Mouse (Mus musculus) CH12.LX (cell line): ENCODE measurements at regions not wholly inside any gene's neighbourhood (a gene's known extent, or its start where the extent isn't known, plus 50 kb on each side); places are given as distances from the start of the nearest gene placed in this dataset.

ENCODE experiments used
- DNase-seq: peaks from one replicate; pipeline ENCODE4 v3.0.0-alpha.2; 2013; ENCODE audit errors: extremely low read depth
- H3K27ac ChIP-seq: 2 replicates; pipeline ENCODE4 v1.5.1; 2012; ENCODE audit warnings: low read depth, mild to moderate bottlenecking, control low read depth, moderate library complexity; ENCODE audit not compliant: insufficient read depth
- H3K27me3 ChIP-seq: replicated peaks from 2 replicates; pipeline ENCODE3; 2012; ENCODE audit warnings: inconsistent platforms
- H3K36me3 ChIP-seq, 2 experiments: replicated peaks in 1 of 2; 2 replicates each; pipeline versions ENCODE3 to v1.6.1; 2012; ENCODE audit warnings: inconsistent platforms in 1 of 2, low read length in 1 of 2, mild to moderate bottlenecking in 1 of 2, mixed read lengths in 1 of 2, moderate library complexity in 1 of 2; ENCODE audit not compliant: control insufficient read depth in 1 of 2, insufficient read depth in 1 of 2
- H3K4me1 ChIP-seq, 2 experiments: 2 replicates each; pipeline ENCODE4 v1.6.1; 2012; ENCODE audit warnings: inconsistent platforms in 1 of 2, moderate library complexity in 1 of 2; ENCODE audit not compliant: insufficient read depth in 2 of 2, control insufficient read depth in 1 of 2
- H3K4me2 ChIP-seq: 2 replicates; pipeline ENCODE4 v1.6.1; 2012; ENCODE audit warnings: low read depth, mild to moderate bottlenecking, control low read depth; ENCODE audit not compliant: poor library complexity, insufficient read depth, severe bottlenecking
- H3K4me3 ChIP-seq, 3 experiments: fragments of 150-350 bp in 1 of 3; sonication (generic) in 1 of 3; replicated peaks in 1 of 3; 2 replicates each; pipeline versions ENCODE3 to v1.5.1; 2011 to 2012; ENCODE audit warnings: low read depth in 2 of 3, low read length in 2 of 3, mild to moderate bottlenecking in 2 of 3, moderate library complexity in 2 of 3, control low read depth in 1 of 3, improper control_type of control experiment in 1 of 3, inconsistent platforms in 1 of 3, mixed read lengths in 1 of 3; ENCODE audit not compliant: poor library complexity in 1 of 3
- H3K79me2 ChIP-seq: replicated peaks from 2 replicates; pipeline ENCODE4 v1.6.1; 2012; ENCODE audit warnings: mild to moderate bottlenecking, moderate library complexity; ENCODE audit not compliant: control insufficient read depth, poor library complexity, insufficient read depth, severe bottlenecking; ENCODE audit errors: extremely low read depth
- H3K9ac ChIP-seq: 2 replicates; pipeline ENCODE4 v1.6.1; 2012; ENCODE audit warnings: low read depth, mild to moderate bottlenecking, control low read depth, moderate library complexity; ENCODE audit not compliant: insufficient read depth
- H3K9me3 ChIP-seq: replicated peaks from 2 replicates; pipeline ENCODE3; 2012; ENCODE audit warnings: low read length, inconsistent platforms, mixed read lengths
- BHLHE40 ChIP-seq: IDR thresholded peaks from 2 replicates; pipeline ENCODE4 v1.6.1; 2011; ENCODE audit warnings: mild to moderate bottlenecking, low read depth, low read length, improper control_type of control experiment
- CHD1 ChIP-seq: IDR thresholded peaks from 2 replicates; pipeline ENCODE4 v1.6.1; 2012; ENCODE audit warnings: low read depth, low read length, improper control_type of control experiment, inconsistent platforms
- CHD2 ChIP-seq: IDR thresholded peaks from 2 replicates; pipeline ENCODE4 v1.6.1; 2011; ENCODE audit warnings: low read length, improper control_type of control experiment
- CTCF ChIP-seq, 2 experiments: IDR thresholded peaks in 1 of 2; conservative IDR thresholded peaks in 1 of 2; 2 replicates each; pipeline ENCODE4 v1.5.1; 2011 to 2012; ENCODE audit warnings: low read depth in 2 of 2, low read length in 2 of 2, improper control_type of control experiment in 1 of 2, inconsistent platforms in 1 of 2, mild to moderate bottlenecking in 1 of 2, moderate library complexity in 1 of 2
- E2F4 ChIP-seq: IDR thresholded peaks from 2 replicates; pipeline ENCODE4 v1.6.1; 2011; ENCODE audit warnings: low read depth, low read length, improper control_type of control experiment; ENCODE audit not compliant: insufficient replicate concordance
- ELF1 ChIP-seq: IDR thresholded peaks from 2 replicates; pipeline ENCODE4 v1.6.1; 2014; ENCODE audit warnings: low read depth, mild to moderate bottlenecking, inconsistent platforms, low read length, improper control_type of control experiment
- EP300 ChIP-seq: IDR thresholded peaks from 2 replicates; pipeline ENCODE4 v1.6.1; 2011; ENCODE audit warnings: low read length, improper control_type of control experiment
- ETS1 ChIP-seq: conservative IDR thresholded peaks from 2 replicates; pipeline ENCODE4 v1.6.1; 2012; ENCODE audit warnings: low read depth, mild to moderate bottlenecking, inconsistent platforms, low read length, improper control_type of control experiment, moderate library complexity
- GABPA ChIP-seq: IDR thresholded peaks from 2 replicates; pipeline ENCODE4 v1.6.1; 2012; ENCODE audit warnings: low read depth, low read length, improper control_type of control experiment, inconsistent platforms; ENCODE audit not compliant: insufficient replicate concordance
- HCFC1 ChIP-seq: IDR thresholded peaks from 2 replicates; pipeline ENCODE4 v1.6.1; 2012; ENCODE audit warnings: low read depth, mild to moderate bottlenecking, inconsistent platforms, low read length, improper control_type of control experiment
- IRF4 ChIP-seq: IDR thresholded peaks from 2 replicates; pipeline ENCODE4 v1.6.1; 2014; ENCODE audit warnings: low read depth, mild to moderate bottlenecking, inconsistent platforms, low read length, improper control_type of control experiment
- JUN ChIP-seq: IDR thresholded peaks from 2 replicates; pipeline ENCODE4 v1.6.1; 2011; ENCODE audit warnings: low read depth, mild to moderate bottlenecking, low read length, improper control_type of control experiment, moderate library complexity; ENCODE audit not compliant: insufficient read depth
- JUND ChIP-seq: conservative IDR thresholded peaks from 2 replicates; pipeline ENCODE4 v1.6.1; 2011; ENCODE audit warnings: low read depth, low read length, improper control_type of control experiment
- KAT2A ChIP-seq: IDR thresholded peaks from 2 replicates; pipeline ENCODE4 v1.6.1; 2012; ENCODE audit warnings: low read length, improper control_type of control experiment, inconsistent platforms; ENCODE audit not compliant: insufficient replicate concordance
- MAFK ChIP-seq: IDR thresholded peaks from 2 replicates; pipeline ENCODE4 v1.6.1; 2011; ENCODE audit warnings: low read length, improper control_type of control experiment; ENCODE audit not compliant: insufficient replicate concordance
- MAX ChIP-seq: IDR thresholded peaks from 2 replicates; pipeline ENCODE4 v1.6.1; 2011; ENCODE audit warnings: low read length, improper control_type of control experiment
- MAZ ChIP-seq: IDR thresholded peaks from 2 replicates; pipeline ENCODE4 v1.6.1; 2012; ENCODE audit warnings: low read depth, mild to moderate bottlenecking, inconsistent platforms, low read length, improper control_type of control experiment, moderate library complexity
- MEF2A ChIP-seq: IDR thresholded peaks from 2 replicates; pipeline ENCODE4 v1.6.1; 2014; ENCODE audit warnings: low read depth, mild to moderate bottlenecking, inconsistent platforms, low read length, improper control_type of control experiment, borderline replicate concordance
- MXI1 ChIP-seq: IDR thresholded peaks from 2 replicates; pipeline ENCODE4 v1.6.1; 2011; ENCODE audit warnings: mild to moderate bottlenecking, low read depth, low read length, improper control_type of control experiment
- MYC ChIP-seq: IDR thresholded peaks from 2 replicates; pipeline ENCODE4 v1.6.1; 2011; ENCODE audit warnings: low read depth, mild to moderate bottlenecking, improper control_type of control experiment, low read length
- NELFE ChIP-seq: IDR thresholded peaks from 2 replicates; pipeline ENCODE4 v1.6.1; 2011; ENCODE audit warnings: low read depth, low read length, improper control_type of control experiment
- NRF1 ChIP-seq: IDR thresholded peaks from 2 replicates; pipeline ENCODE4 v1.6.1; 2014; ENCODE audit warnings: low read depth, mild to moderate bottlenecking, inconsistent platforms, low read length, improper control_type of control experiment, moderate library complexity
- PAX5 ChIP-seq: IDR thresholded peaks from 2 replicates; pipeline ENCODE4 v1.6.1; 2012; ENCODE audit warnings: low read length, inconsistent platforms, mixed read lengths
- POLR2A ChIP-seq: IDR thresholded peaks from 2 replicates; pipeline ENCODE4 v1.6.1; 2011; ENCODE audit warnings: low read depth, mild to moderate bottlenecking, improper control_type of control experiment, low read length
- POLR2AphosphoS2 ChIP-seq: IDR thresholded peaks from 2 replicates; pipeline ENCODE4 v1.6.1; 2011; ENCODE audit warnings: low read depth, low read length, improper control_type of control experiment
- RAD21 ChIP-seq: IDR thresholded peaks from 2 replicates; pipeline ENCODE4 v1.6.1; 2011; ENCODE audit warnings: low read depth, mild to moderate bottlenecking, low read length, improper control_type of control experiment, moderate library complexity
- RCOR1 ChIP-seq: conservative IDR thresholded peaks from 2 replicates; pipeline ENCODE4 v1.6.1; 2012; ENCODE audit warnings: low read depth, mild to moderate bottlenecking, inconsistent platforms, low read length, improper control_type of control experiment
- SIN3A ChIP-seq: IDR thresholded peaks from 2 replicates; pipeline ENCODE4 v1.6.1; 2012; ENCODE audit warnings: low read length, improper control_type of control experiment, inconsistent platforms
- SMC3 ChIP-seq: IDR thresholded peaks from 2 replicates; pipeline ENCODE4 v1.6.1; 2011; ENCODE audit warnings: low read depth, low read length, improper control_type of control experiment
- TBP ChIP-seq: conservative IDR thresholded peaks from 2 replicates; pipeline ENCODE4 v1.6.1; 2011; ENCODE audit warnings: low read depth, low read length, improper control_type of control experiment
- TCF12 ChIP-seq: IDR thresholded peaks from 2 replicates; pipeline ENCODE4 v1.6.1; 2014; ENCODE audit warnings: low read depth, mild to moderate bottlenecking, inconsistent platforms, low read length, improper control_type of control experiment
- UBTF ChIP-seq: IDR thresholded peaks from 2 replicates; pipeline ENCODE4 v1.6.1; 2012; ENCODE audit warnings: low read depth, mild to moderate bottlenecking, inconsistent platforms, low read length, improper control_type of control experiment, moderate library complexity
- USF1 ChIP-seq: IDR thresholded peaks from 2 replicates; pipeline ENCODE4 v1.6.1; 2014; ENCODE audit warnings: low read depth, mild to moderate bottlenecking, inconsistent platforms, low read length, improper control_type of control experiment
- USF2 ChIP-seq: conservative IDR thresholded peaks from 2 replicates; pipeline ENCODE4 v1.6.1; 2011; ENCODE audit warnings: low read depth, low read length, improper control_type of control experiment
- ZC3H11A ChIP-seq: IDR thresholded peaks from 2 replicates; pipeline ENCODE4 v1.6.1; 2012; ENCODE audit warnings: low read depth, mild to moderate bottlenecking, inconsistent platforms, low read length, improper control_type of control experiment
- ZKSCAN1 ChIP-seq: IDR thresholded peaks from 2 replicates; pipeline ENCODE4 v1.6.1; 2012; ENCODE audit warnings: low read depth, inconsistent platforms, low read length, improper control_type of control experiment, borderline replicate concordance
- ZMIZ1 ChIP-seq: IDR thresholded peaks from 2 replicates; pipeline ENCODE4 v1.6.1; 2012; ENCODE audit warnings: low read depth, mild to moderate bottlenecking, inconsistent platforms, low read length, improper control_type of control experiment
- ZNF384 ChIP-seq: IDR thresholded peaks from 2 replicates; pipeline ENCODE4 v1.6.1; 2012; ENCODE audit warnings: low read depth, low read length, improper control_type of control experiment, inconsistent platforms
- dilution Hi-C: fragments of 300-500 bp; cut with MboI; formaldehyde crosslinking; loops from 2 replicates; pipeline ENCODE4 v1.14.3; 2020; ENCODE audit warnings: low sequenced_read_pairs; ENCODE audit not compliant: extremely low pct_unique_long_range_greater_than_20kb, extremely low pct_ligation_motif_present
- in situ Hi-C: fragments of 300-500 bp; cut with MboI; formaldehyde crosslinking; loops from 3 replicates; pipeline ENCODE4 v1.14.3; 2019; ENCODE audit warnings: low sequenced_read_pairs, low pct_ligation_motif_present, low pct_unique_long_range_greater_than_20kb, mixed read lengths

GRCm38 (mm10) chr13:53757576-53758237 lies 284.8 kb upstream of the Msx2 start:
- no peaks in the 10 kb centered on the region for H3K9me3 ChIP-seq
- H3K79me2 ChIP-seq, result no peaks in the 10 kb centered on the region

GRCm38 (mm10) chr13:53756970-53757530 lies 284.2 kb upstream of the Msx2 start:
- Histone ChIP-seq H3K36me3 (no peaks in the 10 kb centered on the region), H3K27me3 (peaks cover 56% of the 10 kb centered on the region), H3K9ac (no peak overlapping the region), H3K4me3 (no peak overlapping the region), H3K4me2 (no peak overlapping the region), H3K79me2 (no peaks in the 10 kb centered on the region), H3K9me3 (no peaks in the 10 kb centered on the region), H3K4me1 (peaks cover 10 to 13% of the 10 kb centered on the region in 2 experiments; a peak in 3 of 4 replicates), H3K27ac (no peak overlapping the region)
- in situ Hi-C loops, result no loop called here
- DNase-seq, result no peak
- no peak for TF ChIP-seq BHLHE40
- TF ChIP-seq SIN3A, result no peak
- no peak for TF ChIP-seq E2F4
- no peak for TF ChIP-seq TCF12
- no peak for TF ChIP-seq RCOR1
- no peak for TF ChIP-seq IRF4
- TF ChIP-seq ZMIZ1, result no peak
- no peak for TF ChIP-seq MYC
- TF ChIP-seq MAFK, result no peak
- no peak for TF ChIP-seq ELF1
- no peak for TF ChIP-seq POLR2AphosphoS2
- no peak for TF ChIP-seq CHD2
- TF ChIP-seq GABPA, result no peak
- dilution Hi-C loops, result no loop called here

More at GRCm38 (mm10) chr13:53757576-53758237, 284.8 kb upstream of the Msx2 start:
- no peak overlapping the region for H3K9ac ChIP-seq
- TF ChIP-seq KAT2A (no peak), CHD1 (no peak), NELFE (no peak), ELF1 (no peak), RAD21 (no peak), TBP (no peak), POLR2A (no peak), ZKSCAN1 (no peak), BHLHE40 (peak; percentile 95), UBTF (no peak), E2F4 (no peak), JUN (peak; percentile 76), SMC3 (no peak), MEF2A (peak; percentile 97), HCFC1 (no peak), ZC3H11A (no peak), GABPA (no peak), ZMIZ1 (no peak), SIN3A (no peak), JUND (peak; percentile 86), ETS1 (peak; percentile 45), CHD2 (peak; percentile 45; the same call in 1 of the 2 replicates), NRF1 (no peak), MYC (no peak), USF2 (peak; percentile 62), USF1 (peak; percentile 66), PAX5 (no peak), EP300 (peak; percentile 75), MAX (peak; percentile 70), IRF4 (peak; percentile 93), MAFK (0 out of 2 replicates have a peak, but pooled peaks have one; percentile 29), POLR2AphosphoS2 (no peak), MAZ (no peak), MXI1 (no peak), TCF12 (no peak), CTCF (conservative IDR thresholded peaks at IDR 0.05 in 1 of 2, IDR thresholded peaks at IDR 0.05 in 1 of 2; ENCODE audit: low read depth in 2 of 2, low read length in 2 of 2) (no peak), ZNF384 (no peak), RCOR1 (0 out of 2 replicates have a peak, but pooled peaks have one; percentile 59)
- H3K36me3 ChIP-seq, result no peaks in the 10 kb centered on the region
- H3K4me3 ChIP-seq, result no peak overlapping the region
- H3K27ac ChIP-seq, result no peak overlapping the region
- H3K4me2 ChIP-seq, result no peak overlapping the region
- peaks cover 10 to 13% of the 10 kb centered on the region in 2 experiments; a peak in 3 of 4 replicates for H3K4me1 ChIP-seq
- dilution Hi-C loops (no loop called here), in situ Hi-C loops (no loop called here)
- peaks cover 49% of the 10 kb centered on the region for H3K27me3 ChIP-seq
- peak; percentile 44 for DNase-seq
